Mouse (Mus musculus) stomach, embryonic 14.5 days (tissue): ENCODE data around the gene Lmln. TPM values are rescaled to one million over a fixed set of nuclear protein-coding genes. Genes with fewer than 3 reads are reported as not detected.
"Not testable (repeated sequence)": the region's sequence is repeated elsewhere in the genome, so short reads cannot be mapped to it uniquely, and the experiment has no call there.

Experiments
- ATAC-seq: fragments of 200-750 bp; cut with Nextera tagmentation; 2 replicates; pipeline ENCODE4 v1.8.0; 2017; ENCODE audit warnings: low read depth, moderate TSS enrichment; ENCODE audit not compliant: insufficient number of reproducible peaks, insufficient read depth, low FRiP score
- H3K27ac ChIP-seq: fragments of 300-500 bp; sonication (generic); 2 replicates; pipeline ENCODE4 v1.5.1; 2014; ENCODE audit warnings: mild to moderate bottlenecking, low read length, moderate library complexity, mixed read lengths
- H3K27me3 ChIP-seq: fragments of 300-500 bp; sonication (generic); 2 replicates; pipeline ENCODE4 v1.6.1; 2014; ENCODE audit warnings: low read length, control low read depth, mixed read lengths; ENCODE audit not compliant: control insufficient read depth, insufficient read depth
- H3K36me3 ChIP-seq: fragments of 300-500 bp; sonication (generic); 2 replicates; pipeline ENCODE4 v1.6.1; 2014; ENCODE audit warnings: mild to moderate bottlenecking, control low read depth, low read length, moderate library complexity, mixed read lengths; ENCODE audit not compliant: control insufficient read depth, insufficient read depth
- H3K4me1 ChIP-seq: fragments of 300-500 bp; sonication (generic); 2 replicates; pipeline ENCODE4 v1.6.1; 2014; ENCODE audit warnings: low read length, control low read depth, mixed read lengths; ENCODE audit not compliant: control insufficient read depth, insufficient read depth
- H3K4me2 ChIP-seq: fragments of 300-500 bp; sonication (generic); replicated peaks from 2 replicates; pipeline ENCODE4 v1.6.1; 2014; ENCODE audit warnings: low read depth, low read length, control low read depth
- H3K4me3 ChIP-seq: fragments of 300-500 bp; sonication (generic); 2 replicates; pipeline ENCODE4 v1.5.1; 2014; ENCODE audit warnings: low read depth, low read length, control low read depth
- H3K9ac ChIP-seq: fragments of 300-500 bp; sonication (generic); replicated peaks from 2 replicates; pipeline ENCODE4 v1.6.1; 2014; ENCODE audit warnings: low read depth, mild to moderate bottlenecking, control low read depth, low read length, moderate library complexity, mixed read lengths
- H3K9me3 ChIP-seq: fragments of 300-500 bp; sonication (generic); 2 replicates; pipeline ENCODE4 v1.6.1; 2016; ENCODE audit warnings: low read depth, low read length, control low read depth; ENCODE audit not compliant: control insufficient read depth
- WGBS: fragments of 180-500 bp; shearing (Covaris S2); extraction: QIAGEN DNeasy Blood & Tissue Kit; methylation state at CpG from one replicate; pipeline ENCODE4 v1.1.7; 2014; 5-methylcytosine and 5-hydroxymethylcytosine counted together
- polyA plus RNA-seq: library from polyadenylated mRNA; unstranded; fragments of >200 nt; fragmentation: Nextera tagmentation; extraction: Ambion mirVana; gene quantifications from 2 replicates; pipeline ENCODE4 v1.2.1, GENCODE M21; 2014

Lmln gene
- polyA plus RNA-seq, 1 experiment from 2014 or later: 3.5 TPM

DNA sequence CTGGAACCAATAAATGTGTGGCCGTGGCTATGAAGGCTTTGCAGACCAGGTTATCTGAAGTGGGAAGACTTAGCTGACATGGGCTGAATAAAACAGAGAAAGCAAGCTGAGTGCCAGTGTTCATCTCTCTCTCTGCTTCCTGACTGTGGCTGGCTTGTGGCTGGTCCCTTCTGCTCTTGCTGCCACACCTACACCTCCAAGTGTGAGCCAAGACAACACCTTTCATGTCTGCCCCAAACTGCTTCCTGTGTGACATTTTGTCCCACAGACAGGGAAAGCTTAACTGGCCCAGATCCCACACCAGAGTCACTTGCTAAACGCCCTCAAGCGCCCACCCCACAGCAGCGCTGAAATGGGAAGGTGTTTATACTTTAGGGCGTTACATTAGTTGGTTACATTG lies 9.2 kb upstream of the Lmln start:
- Histone ChIP-seq H3K9me3 (no peaks in the 10 kb centered on the region), H3K27ac (no peak overlapping the region), H3K4me3 (no peak overlapping the region), H3K4me1 (0 out of 2 replicates have a peak, but pooled peaks cover 7% of the 10 kb centered on the region), H3K27me3 (no peaks in the 10 kb centered on the region), H3K9ac (no peak overlapping the region), H3K4me2 (no peak overlapping the region), H3K36me3 (peaks cover 3% of the 10 kb centered on the region; the same call in 1 of the 2 replicates)
- WGBS: 66% methylated on average over 5 of the region's 5 CpGs
- no peak for ATAC-seq

- not testable (repeated sequence) for H3K4me1 ChIP-seq
Measured at GRCm38 (mm10) chr16:33054927-33055326, 7.4 kb upstream of the Lmln start.

DNA sequence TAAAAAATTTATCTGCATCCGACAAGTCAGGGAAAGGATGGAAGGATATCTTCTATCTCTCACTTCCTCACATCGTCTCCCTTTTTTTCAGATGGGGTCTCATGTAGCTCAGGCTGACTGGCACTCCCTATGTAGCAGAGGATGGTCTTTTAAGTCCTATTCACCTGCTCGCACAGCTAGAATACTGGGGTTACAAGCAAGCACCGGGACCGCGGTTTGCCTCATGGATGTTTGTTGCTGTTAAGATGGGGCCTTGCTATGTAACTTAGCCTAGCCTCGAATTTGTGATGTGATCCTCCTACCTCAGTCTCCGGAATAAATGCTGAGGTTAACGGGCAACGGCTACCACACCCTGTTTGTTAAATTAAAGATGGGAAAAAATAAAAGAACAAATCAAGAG lies 6.7 kb upstream of the Lmln start:
- H3K36me3 ChIP-seq: peaks cover 28% of the 10 kb centered on the region
- WGBS: 23% methylated on average over 10 of the region's 10 CpGs
- H3K4me1 ChIP-seq: 0 out of 2 replicates have a peak, but pooled peaks cover 10% of the 10 kb centered on the region
- H3K27me3 ChIP-seq: no peaks in the 10 kb centered on the region
- H3K9ac ChIP-seq: no peak overlapping the region; the same call in 1 of the 2 replicates
- H3K27ac ChIP-seq: no peak overlapping the region
- peak overlapping the region; percentile 51 for H3K4me2 ChIP-seq
- H3K9me3 ChIP-seq: no peaks in the 10 kb centered on the region
- ATAC-seq: peak; percentile 34; the same call in 1 of the 2 replicates
- H3K4me3 ChIP-seq: peak overlapping the region; percentile 99

More at GRCm38 (mm10) chr16:33054927-33055326, 7.4 kb upstream of the Lmln start:
- H3K27me3 ChIP-seq, H3K4me2 ChIP-seq, H3K4me3 ChIP-seq, ATAC-seq, H3K9ac ChIP-seq, H3K27ac ChIP-seq, H3K9me3 ChIP-seq: not testable (repeated sequence)
- peaks cover 21% of the 10 kb centered on the region for H3K36me3 ChIP-seq
- WGBS: 80% methylated on average over 2 of the region's 2 CpGs

DNA sequence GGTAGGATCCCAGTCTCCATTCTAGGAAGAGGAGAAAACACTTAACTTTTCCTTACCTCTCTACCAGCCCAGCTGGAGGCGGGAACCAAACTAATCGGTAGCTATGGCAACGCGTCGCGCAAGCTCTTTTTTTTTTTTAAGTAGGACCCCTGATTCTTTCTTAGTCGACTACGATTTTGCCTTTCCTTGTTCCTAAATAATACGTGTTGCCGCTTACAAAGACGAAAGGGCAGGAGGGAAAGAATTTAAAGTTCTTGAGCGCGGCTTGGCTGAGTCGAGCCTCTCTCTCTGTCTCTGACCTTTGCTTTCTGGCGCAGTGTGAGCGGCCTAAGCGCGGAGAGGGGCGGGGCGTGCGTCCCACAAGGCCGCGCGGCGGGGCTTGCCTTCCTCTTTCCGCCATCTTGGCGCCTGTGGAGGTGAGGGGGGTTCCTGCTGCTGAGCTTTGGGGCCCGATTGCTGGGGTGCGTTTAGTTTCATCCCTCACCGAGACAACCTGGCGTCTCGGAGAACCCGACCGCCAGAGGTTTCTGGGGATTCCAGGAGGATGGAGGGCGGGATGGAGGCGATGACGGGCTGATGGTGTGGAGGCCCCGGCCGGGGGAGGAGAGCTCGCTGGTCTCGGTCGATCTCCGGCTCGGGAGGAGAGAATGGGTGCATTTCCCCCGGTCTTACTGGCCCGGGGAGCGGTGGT lies 6.1 kb upstream of the Lmln start, which contains the start of the genes Iqcg and Rpl35a:
Iqcg (minus strand) TSS at position 124 of the 691 bp plus-strand sequence.
Rpl35a (plus strand) TSS at position 359 of the 691 bp plus-strand sequence.
- Histone ChIP-seq H3K4me2 (peak within 1 kb of the TSS; percentile 51), H3K27ac (peak within 1 kb of the TSS; percentile 86), H3K9me3 (no peaks in the 10 kb centered on the region)

GRCm38 (mm10) chr16:33056786-33057185 lies 5.5 kb upstream of the Lmln start:
- 0 out of 2 replicates have a peak, but pooled peaks cover 10% of the 10 kb centered on the region for H3K4me1 ChIP-seq
- under 1% methylated on average over 24 of the region's 24 CpGs for WGBS
- no peaks in the 10 kb centered on the region for H3K27me3 ChIP-seq

More for the DNA sequence above, 6.1 kb upstream of the Lmln start, which contains the start of the genes Iqcg and Rpl35a:
- under 1% methylated on average over 44 of the region's 47 CpGs for WGBS
- Histone ChIP-seq H3K4me1 (0 out of 2 replicates have a peak, but pooled peaks cover 10% of the 10 kb centered on the region), H3K36me3 (peaks cover 33% of the 10 kb centered on the region), H3K27me3 (no peaks in the 10 kb centered on the region), H3K4me3 (peak within 1 kb of the TSS; percentile 99), H3K9ac (peak within 1 kb of the TSS; percentile 97)
- peak; percentile 91 for ATAC-seq

GRCm38 (mm10) chr16:33058033-33058432 lies 4.3 kb upstream of the Lmln start:
- Histone ChIP-seq H3K4me1 (0 out of 2 replicates have a peak, but pooled peaks cover 10% of the 10 kb centered on the region), H3K9ac (no peak overlapping the region; the same call in 1 of the 2 replicates), H3K4me3 (peak overlapping the region; percentile 99), H3K27ac (no peak overlapping the region), H3K4me2 (peak overlapping the region; percentile 51), H3K9me3 (no peaks in the 10 kb centered on the region), H3K36me3 (peaks cover 33% of the 10 kb centered on the region), H3K27me3 (no peaks in the 10 kb centered on the region)
- WGBS: 89% methylated on average over 16 of the region's 16 CpGs
- no peak for ATAC-seq

More at GRCm38 (mm10) chr16:33056786-33057185, 5.5 kb upstream of the Lmln start:
- Histone ChIP-seq H3K27ac (peak overlapping the region; percentile 86), H3K9ac (peak overlapping the region; percentile 97), H3K4me2 (peak overlapping the region; percentile 51), H3K36me3 (peaks cover 33% of the 10 kb centered on the region), H3K9me3 (no peaks in the 10 kb centered on the region), H3K4me3 (peak overlapping the region; percentile 99)
- ATAC-seq: peak; percentile 47

DNA sequence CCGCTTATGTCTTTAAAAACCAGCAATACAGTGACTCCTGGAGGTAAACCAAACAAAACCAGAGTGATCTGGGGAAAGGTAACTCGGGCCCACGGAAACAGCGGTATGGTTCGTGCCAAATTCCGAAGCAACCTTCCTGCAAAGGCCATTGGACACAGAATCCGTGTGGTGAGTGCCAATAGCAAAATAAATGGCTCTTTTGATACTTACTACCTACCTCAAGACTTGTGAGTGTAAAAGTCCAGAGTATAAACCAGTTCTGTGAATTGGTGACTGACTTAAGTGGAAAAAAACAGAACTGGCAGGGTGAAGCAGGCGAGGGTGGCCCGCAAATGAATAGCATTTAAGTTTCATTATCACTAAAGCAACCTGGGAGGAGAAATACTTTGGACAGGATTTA lies 3.7 kb upstream of the Lmln start:
- H3K9ac ChIP-seq, H3K4me1 ChIP-seq, H3K4me3 ChIP-seq, H3K9me3 ChIP-seq, H3K27ac ChIP-seq, ATAC-seq, H3K27me3 ChIP-seq: not testable (repeated sequence)
- Histone ChIP-seq H3K36me3 (peaks cover 33% of the 10 kb centered on the region), H3K4me2 (peak overlapping the region; percentile 51; the same call in 1 of the 2 replicates)
- WGBS: 84% methylated on average over 9 of the region's 9 CpGs

- no peak overlapping the region for H3K4me3 ChIP-seq
- ATAC-seq: no peak
- H3K36me3 ChIP-seq: peaks cover 33% of the 10 kb centered on the region
- no peak overlapping the region for H3K9ac ChIP-seq
- 0 out of 2 replicates have a peak, but pooled peaks cover 10% of the 10 kb centered on the region for H3K4me1 ChIP-seq
- no peak overlapping the region for H3K4me2 ChIP-seq
- WGBS: 85% methylated on average over 1 of the region's 1 CpGs
- H3K9me3 ChIP-seq: no peaks in the 10 kb centered on the region
- no peak overlapping the region for H3K27ac ChIP-seq
- H3K27me3 ChIP-seq: no peaks in the 10 kb centered on the region
Measured at GRCm38 (mm10) chr16:33059471-33059870, 2.9 kb upstream of the Lmln start.
